Mouse (Mus musculus) midbrain, postnatal 0 days (tissue): ENCODE data around the gene Il17rc. TPM values are rescaled to one million over a fixed set of nuclear protein-coding genes. Genes with fewer than 3 reads are reported as not detected.
A peak's percentile ranks its signal among the peaks of the same experiment; 100 is the strongest.

Experiments used
- ATAC-seq: fragments of 200-750 bp; cut with Nextera tagmentation; 2 replicates; pipeline ENCODE4 v1.8.0; 2017; ENCODE audit warnings: moderate number of reproducible peaks, mild to moderate bottlenecking, moderate TSS enrichment, moderate library complexity; ENCODE audit not compliant: low FRiP score
- DNase-seq: peaks from one replicate; pipeline ENCODE4 v3.0.0-alpha.2; 2015; ENCODE audit warnings: low spot score
- H3K27ac ChIP-seq: fragments of 300-500 bp; sonication (generic); 2 replicates; pipeline ENCODE4 v1.5.1; 2014; ENCODE audit warnings: low read depth, mild to moderate bottlenecking, low read length, mixed read lengths
- H3K27me3 ChIP-seq: fragments of 300-500 bp; sonication (generic); 2 replicates; pipeline ENCODE4 v1.6.1; 2014; ENCODE audit warnings: low read length, control low read depth, mixed read lengths; ENCODE audit not compliant: insufficient read depth
- H3K36me3 ChIP-seq: fragments of 300-500 bp; sonication (generic); 2 replicates; pipeline ENCODE4 v1.6.1; 2014; ENCODE audit warnings: low read length, control low read depth, mixed read lengths; ENCODE audit not compliant: insufficient read depth
- H3K4me1 ChIP-seq: fragments of 300-500 bp; sonication (generic); 2 replicates; pipeline ENCODE4 v1.6.1; 2014; ENCODE audit warnings: mild to moderate bottlenecking, control low read depth, antibody characterized with exemption, low read length, mixed read lengths; ENCODE audit not compliant: insufficient read depth
- H3K4me2 ChIP-seq: fragments of 300-500 bp; sonication (generic); 2 replicates; pipeline ENCODE4 v1.6.1; 2014; ENCODE audit warnings: low read depth, mild to moderate bottlenecking, low read length, mixed read lengths; ENCODE audit not compliant: poor library complexity, severe bottlenecking
- H3K4me3 ChIP-seq: fragments of 300-500 bp; sonication (generic); 2 replicates; pipeline ENCODE4 v1.5.1; 2014; ENCODE audit warnings: low read depth, mild to moderate bottlenecking, low read length, moderate library complexity
- H3K9ac ChIP-seq: fragments of 300-500 bp; sonication (generic); replicated peaks from 2 replicates; pipeline ENCODE4 v1.6.1; 2014; ENCODE audit warnings: mild to moderate bottlenecking, low read length, moderate library complexity, mixed read lengths; ENCODE audit not compliant: poor library complexity, severe bottlenecking
- H3K9me3 ChIP-seq: fragments of 300-500 bp; sonication (generic); 2 replicates; pipeline ENCODE4 v1.6.1; 2016; ENCODE audit warnings: low read length, control low read depth
- CTCF ChIP-seq: IDR thresholded peaks from 2 replicates; pipeline ENCODE4 v1.5.1; 2016; ENCODE audit warnings: antibody characterized with exemption, mild to moderate bottlenecking
- WGBS: fragments of 180-500 bp; shearing (Covaris S2); extraction: QIAGEN DNeasy Blood & Tissue Kit; methylation state at CpG from one replicate; pipeline ENCODE4 v1.1.7; 2014; 5-methylcytosine and 5-hydroxymethylcytosine counted together
- polyA plus RNA-seq: library from polyadenylated mRNA; unstranded; fragments of >200 nt; fragmentation: Nextera tagmentation; extraction: Ambion mirVana; gene quantifications from 2 replicates; pipeline ENCODE4 v1.2.1, GENCODE M21; 2015
- total RNA-seq: library from RNA; depleted of rRNA; stranded (reverse); fragments of >200 nt; gene quantifications from 2 replicates; pipeline ENCODE4 v1.2.3, GENCODE M21; 2014

The Il17rc gene
- total and polyA plus RNA-seq, 2 experiments from 2014 or later = 4.2 to 11.6 TPM

GRCm38 (mm10) chr6:113482477-113483099 is 11.4 kb downstream of the Il17rc start:
- Histone ChIP-seq H3K27ac (peak overlapping the region; percentile 91), H3K4me3 (peak overlapping the region; percentile 63), H3K9me3 (no peaks in the 10 kb centered on the region), H3K9ac (peak overlapping the region; percentile 89), H3K4me2 (peak overlapping the region; percentile 89), H3K36me3 (peaks cover 4% of the 10 kb centered on the region), H3K4me1 (peaks cover 10% of the 10 kb centered on the region; the same call in 1 of the 2 replicates), H3K27me3 (no peaks in the 10 kb centered on the region)
- WGBS = under 1% methylated on average over 65 of the region's 65 CpGs
- ATAC-seq = peak; percentile 70
- peak; percentile 46 for DNase-seq
- peak; percentile 47 for TF ChIP-seq CTCF

- no peak for TF ChIP-seq CTCF
- under 1% methylated on average over 26 of the region's 26 CpGs for WGBS
- H3K36me3 ChIP-seq = peaks cover 9% of the 10 kb centered on the region
- peak; percentile 97 for DNase-seq
- peaks cover 10% of the 10 kb centered on the region; the same call in 1 of the 2 replicates for H3K4me1 ChIP-seq
- ATAC-seq = peak; percentile 96
- H3K4me3 ChIP-seq = peak within 1 kb of the TSS; percentile 63
- no peaks in the 10 kb centered on the region for H3K27me3 ChIP-seq
- no peaks in the 10 kb centered on the region for H3K9me3 ChIP-seq
- peak within 1 kb of the TSS; percentile 91 for H3K27ac ChIP-seq
- peak within 1 kb of the TSS; percentile 89 for H3K9ac ChIP-seq
- H3K4me2 ChIP-seq = peak within 1 kb of the TSS; percentile 89
Measured at GRCm38 (mm10) chr6:113483100-113483615, 11.9 kb downstream of the Il17rc start, which contains the start of gene Creld1. Gene Creld1 (plus strand): TSS chr6:113483297.

GRCm38 (mm10) chr6:113483729-113484128 is 12.5 kb downstream of the Il17rc start:
- DNase-seq (peak; percentile 54), ATAC-seq (peak; percentile 45)
- peak; percentile 49 for TF ChIP-seq CTCF
- H3K4me3 ChIP-seq = peak overlapping the region; percentile 63
- H3K4me1 ChIP-seq = peaks cover 10% of the 10 kb centered on the region; the same call in 1 of the 2 replicates
- peak overlapping the region; percentile 89 for H3K4me2 ChIP-seq
- peak overlapping the region; percentile 91 for H3K27ac ChIP-seq
- WGBS = 7% methylated on average over 10 of the region's 10 CpGs
- peak overlapping the region; percentile 89 for H3K9ac ChIP-seq
- H3K36me3 ChIP-seq = peaks cover 15% of the 10 kb centered on the region
- H3K27me3 ChIP-seq = no peaks in the 10 kb centered on the region
- no peaks in the 10 kb centered on the region for H3K9me3 ChIP-seq

GRCm38 (mm10) chr6:113487125-113487576 is 15.9 kb downstream of the Il17rc start:
- no peaks in the 10 kb centered on the region for H3K27me3 ChIP-seq
- no peak for DNase-seq
- H3K4me1 ChIP-seq = peaks cover 10% of the 10 kb centered on the region; the same call in 1 of the 2 replicates
- no peak overlapping the region for H3K27ac ChIP-seq
- peaks cover 35% of the 10 kb centered on the region for H3K36me3 ChIP-seq
- H3K9me3 ChIP-seq = no peaks in the 10 kb centered on the region
- no peak overlapping the region for H3K4me3 ChIP-seq
- no peak overlapping the region for H3K4me2 ChIP-seq
- H3K9ac ChIP-seq = no peak overlapping the region
- ATAC-seq = no peak
- no peak for TF ChIP-seq CTCF
- 58% methylated on average over 7 of the region's 7 CpGs for WGBS

- WGBS = 96% methylated on average over 14 of the region's 14 CpGs
Measured at GRCm38 (mm10) chr6:113489410-113489809, 18.2 kb downstream of the Il17rc start.

More at GRCm38 (mm10) chr6:113489410-113489809, 18.2 kb downstream of the Il17rc start:
- no peak overlapping the region for H3K9ac ChIP-seq
- H3K27ac ChIP-seq = no peak overlapping the region
- DNase-seq = no peak
- H3K4me1 ChIP-seq = peaks cover 5% of the 10 kb centered on the region; the same call in 1 of the 2 replicates
- H3K4me3 ChIP-seq = no peak overlapping the region
- H3K9me3 ChIP-seq = no peaks in the 10 kb centered on the region
- peaks cover 36% of the 10 kb centered on the region for H3K36me3 ChIP-seq
- no peak for TF ChIP-seq CTCF
- no peak overlapping the region for H3K4me2 ChIP-seq
- ATAC-seq = no peak
- no peaks in the 10 kb centered on the region for H3K27me3 ChIP-seq
